Mouse (Mus musculus) hindbrain, embryonic 16.5 days (tissue): ENCODE measurements around the gene Actn4. TPM values are rescaled to one million over a fixed set of nuclear protein-coding genes. Genes with fewer than 3 reads are reported as not detected.
A peak's percentile ranks its signal among the peaks of the same experiment; 100 is the strongest.

Source experiments
- ATAC-seq: fragments of 200-750 bp; cut with Nextera tagmentation; 2 replicates; pipeline ENCODE4 v1.8.0; 2017; ENCODE audit warnings: moderate TSS enrichment, moderate library complexity
- H3K27ac ChIP-seq: fragments of 300-500 bp; sonication (generic); 2 replicates; pipeline ENCODE4 v1.5.1; 2014; ENCODE audit warnings: low read depth, mild to moderate bottlenecking, control low read depth, low read length, moderate library complexity
- H3K27me3 ChIP-seq: fragments of 300-500 bp; sonication (generic); replicated peaks from 2 replicates; pipeline ENCODE4 v1.6.1; 2014; ENCODE audit warnings: low read length; ENCODE audit not compliant: control insufficient read depth, insufficient read depth
- H3K36me3 ChIP-seq: fragments of 300-500 bp; sonication (generic); 2 replicates; pipeline ENCODE4 v1.6.1; 2014; ENCODE audit warnings: mild to moderate bottlenecking, low read length, moderate library complexity, mixed read lengths; ENCODE audit not compliant: control insufficient read depth, insufficient read depth
- H3K4me1 ChIP-seq: fragments of 300-500 bp; sonication (generic); 2 replicates; pipeline ENCODE4 v1.6.1; 2014; ENCODE audit warnings: low read depth, low read length; ENCODE audit not compliant: control insufficient read depth, insufficient read depth
- H3K4me2 ChIP-seq: fragments of 300-500 bp; sonication (generic); 2 replicates; pipeline ENCODE4 v1.6.1; 2014; ENCODE audit warnings: mild to moderate bottlenecking, low read length, control low read depth, moderate library complexity
- H3K4me3 ChIP-seq: fragments of 300-500 bp; sonication (generic); 2 replicates; pipeline ENCODE4 v1.5.1; 2014; ENCODE audit warnings: mild to moderate bottlenecking, low read length, control low read depth, moderate library complexity
- H3K9ac ChIP-seq: fragments of 300-500 bp; sonication (generic); 2 replicates; pipeline ENCODE4 v1.6.1; 2014; ENCODE audit warnings: low read depth, mild to moderate bottlenecking, control low read depth, low read length, moderate library complexity
- H3K9me3 ChIP-seq: fragments of 300-500 bp; sonication (generic); 2 replicates; pipeline ENCODE4 v1.6.1; 2014; ENCODE audit warnings: mild to moderate bottlenecking, low read length, moderate library complexity; ENCODE audit not compliant: control insufficient read depth
- WGBS: fragments of 180-500 bp; shearing (Covaris S2); extraction: QIAGEN DNeasy Blood & Tissue Kit; methylation state at CpG from one replicate; pipeline ENCODE4 v1.1.7; 2014; 5-methylcytosine and 5-hydroxymethylcytosine counted together
- polyA plus RNA-seq: library from polyadenylated mRNA; unstranded; fragments of >200 nt; fragmentation: Nextera tagmentation; extraction: Ambion mirVana; gene quantifications from 2 replicates; pipeline ENCODE4 v1.2.1, GENCODE M21; 2015

Actn4 gene
- polyA plus RNA-seq, 1 experiment from 2014 or later, result 146 TPM

DNA sequence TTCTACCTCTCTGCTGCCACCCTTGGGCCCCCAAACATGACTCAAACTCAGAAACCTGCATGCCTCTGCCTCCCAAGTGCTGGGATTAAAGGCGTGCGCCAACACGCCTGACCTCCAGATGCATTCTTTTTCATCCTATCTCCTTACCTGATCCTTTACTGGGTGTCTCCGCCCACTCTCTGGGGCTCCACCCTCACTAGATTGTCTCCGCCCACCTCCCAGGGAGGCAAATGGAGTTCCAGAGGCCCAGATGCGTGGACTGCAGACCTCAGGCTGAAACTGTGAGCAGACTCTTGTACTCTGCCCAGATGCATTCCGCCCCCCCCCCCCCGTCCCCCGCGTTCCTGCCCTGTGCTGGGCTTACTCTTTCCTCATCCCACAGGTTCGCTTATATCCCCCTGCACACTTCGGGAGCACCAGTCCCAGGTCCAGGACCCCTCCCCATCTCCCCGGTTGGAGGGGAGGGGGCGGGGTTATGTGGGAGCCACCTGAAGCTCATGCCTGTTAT lies 28.7 kb upstream of the Actn4 start:
- no peak overlapping the region for H3K27ac ChIP-seq
- no peaks in the 10 kb centered on the region for H3K27me3 ChIP-seq
- 57% methylated on average over 14 of the region's 14 CpGs for WGBS
- no peaks in the 10 kb centered on the region for H3K4me1 ChIP-seq
- no peak overlapping the region for H3K4me2 ChIP-seq
- no peaks in the 10 kb centered on the region for H3K36me3 ChIP-seq
- ATAC-seq, result no peak
- H3K4me3 ChIP-seq, result no peak overlapping the region
- H3K9ac ChIP-seq, result no peak overlapping the region
- H3K9me3 ChIP-seq, result no peaks in the 10 kb centered on the region

DNA sequence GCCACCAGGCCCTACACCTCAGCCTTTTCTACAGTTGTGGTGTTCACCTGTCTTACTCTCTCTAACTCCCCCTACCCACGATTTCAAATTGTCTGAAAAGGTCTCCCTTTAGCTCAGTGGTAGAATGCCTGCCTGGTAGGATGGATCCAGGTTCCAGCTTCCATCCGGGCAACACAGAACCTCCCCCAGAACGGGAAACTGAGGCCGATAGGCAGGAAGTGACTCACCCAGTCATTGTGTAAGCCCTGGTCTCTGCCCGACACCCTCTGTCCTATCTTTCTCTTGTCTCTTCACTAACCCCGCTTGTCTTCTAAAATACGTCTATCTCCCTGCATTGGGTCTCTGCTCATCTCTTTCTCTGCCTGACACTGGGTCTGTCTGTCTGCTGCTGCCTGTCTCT lies 23.1 kb upstream of the Actn4 start:
- 90% methylated on average over 7 of the region's 7 CpGs for WGBS
- no peaks in the 10 kb centered on the region for H3K36me3 ChIP-seq
- H3K4me1 ChIP-seq, result peaks cover 16% of the 10 kb centered on the region
- H3K4me3 ChIP-seq, result no peak overlapping the region
- no peak overlapping the region for H3K4me2 ChIP-seq
- no peaks in the 10 kb centered on the region for H3K27me3 ChIP-seq
- no peaks in the 10 kb centered on the region for H3K9me3 ChIP-seq
- no peak overlapping the region for H3K27ac ChIP-seq
- H3K9ac ChIP-seq, result no peak overlapping the region
- ATAC-seq, result no peak

DNA sequence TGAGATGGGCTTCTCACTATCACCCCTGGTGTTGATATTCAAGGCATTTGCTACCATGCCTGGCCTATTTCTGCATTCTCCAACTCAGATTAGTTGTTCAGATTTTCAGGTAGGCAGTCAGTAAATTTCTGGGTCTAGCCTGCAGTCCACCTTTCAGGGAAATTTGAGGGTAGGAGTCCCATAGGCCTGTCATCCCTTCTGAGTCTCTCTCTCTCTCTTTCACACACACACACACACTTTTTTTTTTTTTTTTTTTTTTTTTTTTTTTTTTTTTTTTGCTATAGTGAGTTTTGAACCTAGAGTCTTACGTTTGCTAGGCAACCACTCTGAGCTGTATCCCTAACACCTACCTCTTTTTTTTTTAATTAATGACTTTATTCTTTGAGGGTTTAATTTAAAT lies 22.3 kb upstream of the Actn4 start:
- no peaks in the 10 kb centered on the region for H3K36me3 ChIP-seq
- no peak overlapping the region for H3K27ac ChIP-seq
- 91% methylated on average over 1 of the region's 1 CpGs for WGBS
- H3K9ac ChIP-seq, result no peak overlapping the region
- H3K9me3 ChIP-seq, result no peaks in the 10 kb centered on the region
- ATAC-seq, result no peak
- H3K4me3 ChIP-seq, result no peak overlapping the region
- peaks cover 16% of the 10 kb centered on the region for H3K4me1 ChIP-seq
- H3K4me2 ChIP-seq, result no peak overlapping the region
- H3K27me3 ChIP-seq, result no peaks in the 10 kb centered on the region

DNA sequence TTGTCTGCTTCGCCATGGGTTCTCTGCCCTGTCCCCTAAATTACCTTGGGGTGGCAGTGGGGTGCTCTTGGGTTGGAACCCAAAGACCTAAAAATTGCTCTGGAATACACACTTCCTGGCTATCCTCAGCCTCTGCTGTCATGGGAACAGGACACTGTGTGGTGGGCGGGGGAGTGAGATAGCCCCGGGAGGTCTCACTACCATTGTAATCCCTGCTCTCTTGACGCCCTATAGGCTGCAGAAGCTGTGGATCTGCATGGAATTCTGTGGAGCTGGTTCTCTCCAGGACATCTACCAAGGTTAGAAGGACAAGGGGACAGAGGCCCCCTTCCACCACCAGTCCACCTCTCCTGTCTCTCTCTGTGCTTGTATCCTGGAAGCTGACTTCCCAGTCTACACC lies 21.7 kb upstream of the Actn4 start:
- no peaks in the 10 kb centered on the region for H3K27me3 ChIP-seq
- H3K9me3 ChIP-seq, result no peaks in the 10 kb centered on the region
- peaks cover 1% of the 10 kb centered on the region; the same call in 1 of the 2 replicates for H3K36me3 ChIP-seq
- no peak overlapping the region for H3K4me2 ChIP-seq
- H3K9ac ChIP-seq, result no peak overlapping the region
- H3K4me3 ChIP-seq, result no peak overlapping the region
- H3K27ac ChIP-seq, result no peak overlapping the region
- no peak for ATAC-seq
- H3K4me1 ChIP-seq, result peaks cover 16% of the 10 kb centered on the region
- WGBS, result 70% methylated on average over 4 of the region's 4 CpGs

DNA sequence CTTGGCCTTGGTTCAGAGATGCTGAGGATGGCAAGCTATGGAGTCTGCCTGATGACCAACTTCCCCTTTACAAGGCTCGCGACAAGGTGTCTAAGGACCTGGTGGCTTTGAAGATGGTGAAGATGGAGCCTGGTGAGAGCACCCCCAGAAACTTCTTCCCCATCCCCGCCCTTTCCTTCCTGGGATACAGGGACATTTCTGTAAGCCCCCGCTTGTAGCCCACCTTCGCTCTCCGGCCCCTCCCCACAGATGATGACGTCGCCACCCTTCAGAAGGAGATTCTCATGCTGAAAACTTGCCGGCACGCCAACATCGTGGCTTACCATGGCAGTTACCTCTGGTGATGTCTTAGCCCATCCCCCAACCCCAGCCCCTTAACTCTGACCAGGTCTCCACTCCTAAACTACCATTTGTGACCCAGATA lies 21.0 kb upstream of the Actn4 start:
- no peaks in the 10 kb centered on the region for H3K9me3 ChIP-seq
- H3K9ac ChIP-seq, result no peak overlapping the region
- ATAC-seq, result no peak
- peak overlapping the region; percentile 94; the same call in 1 of the 2 replicates for H3K4me2 ChIP-seq
- no peak overlapping the region for H3K27ac ChIP-seq
- peaks cover 8% of the 10 kb centered on the region for H3K36me3 ChIP-seq
- peaks cover 16% of the 10 kb centered on the region for H3K4me1 ChIP-seq
- 78% methylated on average over 11 of the region's 11 CpGs for WGBS
- no peaks in the 10 kb centered on the region for H3K27me3 ChIP-seq
- no peak overlapping the region for H3K4me3 ChIP-seq

DNA sequence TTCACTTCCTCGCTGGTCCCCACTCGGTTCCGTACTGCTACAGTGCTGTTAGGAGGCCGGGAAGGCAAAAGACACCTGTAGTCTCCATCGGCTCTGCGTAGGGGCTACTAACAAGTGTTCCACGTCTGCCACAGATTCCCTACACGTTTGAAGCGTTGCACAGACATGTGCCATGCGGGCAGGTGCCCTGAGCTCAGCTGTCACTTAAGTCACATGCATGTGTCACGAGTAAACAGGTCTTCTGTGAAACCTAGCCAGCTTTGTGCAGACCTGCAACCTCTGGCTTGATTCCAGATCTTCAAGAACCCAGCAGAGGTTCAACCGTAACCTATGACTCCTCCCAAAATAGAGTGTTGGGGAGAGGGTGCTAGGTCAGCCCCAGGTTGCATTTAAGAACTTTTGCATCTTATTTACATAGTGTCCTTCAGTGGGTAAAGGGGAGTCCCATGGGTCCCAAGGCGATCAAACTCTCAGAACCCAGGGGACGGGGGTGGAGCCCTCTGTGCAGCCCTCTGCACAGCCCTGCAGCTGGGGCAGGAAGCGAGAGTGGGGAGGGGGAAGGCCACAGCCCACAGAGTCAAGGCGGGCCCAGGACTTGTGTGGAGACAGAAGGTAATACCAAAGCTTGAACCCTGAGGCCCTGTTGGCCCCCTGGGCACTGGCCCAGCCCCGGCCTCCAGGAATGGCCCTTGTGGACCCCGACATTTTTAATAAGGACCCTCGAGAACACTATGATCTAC lies 20.3 kb upstream of the Actn4 start:
- no peaks in the 10 kb centered on the region for H3K27me3 ChIP-seq
- peak overlapping the region; percentile 84 for H3K4me3 ChIP-seq
- H3K4me1 ChIP-seq, result peaks cover 16% of the 10 kb centered on the region
- peak overlapping the region; percentile 65; the same call in 1 of the 2 replicates for H3K27ac ChIP-seq
- H3K36me3 ChIP-seq, result peaks cover 15% of the 10 kb centered on the region
- H3K9ac ChIP-seq, result peak overlapping the region; percentile 69
- WGBS, result 13% methylated on average over 19 of the region's 19 CpGs
- ATAC-seq, result peak; percentile 62
- H3K4me2 ChIP-seq, result peak overlapping the region; percentile 94
- H3K9me3 ChIP-seq, result no peaks in the 10 kb centered on the region

DNA sequence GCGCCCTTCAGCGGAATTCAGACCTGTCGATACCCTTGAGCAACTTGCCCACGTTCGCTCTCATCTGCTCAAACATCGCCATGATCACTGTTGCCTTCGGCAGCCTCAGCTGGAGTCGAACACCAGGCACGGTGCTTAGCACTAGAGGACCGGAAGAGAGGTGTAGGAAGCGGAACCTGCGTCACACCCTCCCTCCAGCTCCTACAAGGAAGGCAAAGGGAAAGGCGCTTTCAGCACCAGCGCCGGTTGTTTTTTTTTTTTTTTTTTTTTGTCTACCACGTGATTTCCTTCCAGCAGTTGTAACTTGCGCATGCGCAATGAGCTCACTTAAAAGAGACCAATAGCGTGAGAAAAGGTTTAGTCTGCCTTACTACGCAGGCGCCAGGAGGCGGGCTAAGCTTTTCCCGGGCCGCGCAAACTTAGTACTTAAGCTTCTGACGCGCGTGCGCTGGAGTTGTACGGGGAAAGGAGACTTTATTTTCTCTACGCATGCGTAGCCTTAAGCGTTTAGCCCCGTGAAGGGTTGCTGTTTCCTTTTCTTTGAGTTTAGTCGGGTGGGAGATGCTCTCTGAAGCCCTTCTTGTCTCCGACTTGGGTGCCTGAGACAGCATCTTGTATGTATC lies 19.6 kb upstream of the Actn4 start, which contains the start of the genes Eif3k and Map4k1:
Eif3k (minus strand) TSS at position 214 of the 623 bp plus-strand sequence.
Map4k1 (plus strand) TSS at position 400 of the 623 bp plus-strand sequence.
- H3K4me3 ChIP-seq, result peak within 1 kb of the TSS; percentile 84
- peak within 1 kb of the TSS; percentile 94 for H3K4me2 ChIP-seq
- peak; percentile 97 for ATAC-seq
- peak within 1 kb of the TSS; percentile 88 for H3K9ac ChIP-seq
- under 1% methylated on average over 36 of the region's 36 CpGs for WGBS
- H3K27ac ChIP-seq, result peak within 1 kb of the TSS; percentile 65
- H3K9me3 ChIP-seq, result no peaks in the 10 kb centered on the region
- H3K36me3 ChIP-seq, result peaks cover 21% of the 10 kb centered on the region
- H3K4me1 ChIP-seq, result peaks cover 16% of the 10 kb centered on the region
- no peaks in the 10 kb centered on the region for H3K27me3 ChIP-seq

DNA sequence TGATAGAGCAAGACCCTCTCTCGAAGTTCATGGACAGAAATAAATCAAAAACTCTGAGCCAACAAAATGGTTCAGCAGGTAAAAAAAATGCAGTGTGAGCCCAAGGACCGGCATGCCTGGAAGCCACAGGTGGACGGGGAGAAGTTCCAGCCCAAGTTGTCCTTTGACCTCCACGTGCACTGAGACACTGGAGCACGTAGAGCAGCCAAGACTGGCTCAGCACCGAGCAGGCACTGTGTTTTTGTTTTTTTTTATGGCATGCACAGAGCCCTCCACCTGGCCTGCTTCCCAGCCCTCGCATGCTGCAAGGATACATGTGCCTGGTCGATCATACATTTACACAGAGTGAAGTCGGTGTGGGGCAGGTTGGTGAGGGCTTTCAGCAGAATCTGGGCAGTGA lies 15.4 kb upstream of the Actn4 start:
- Histone ChIP-seq H3K4me3 (no peak overlapping the region), H3K4me1 (peaks cover 12% of the 10 kb centered on the region), H3K4me2 (no peak overlapping the region), H3K9ac (no peak overlapping the region), H3K9me3 (no peaks in the 10 kb centered on the region), H3K27ac (no peak overlapping the region), H3K36me3 (peaks cover 40% of the 10 kb centered on the region), H3K27me3 (no peaks in the 10 kb centered on the region)
- 94% methylated on average over 9 of the region's 9 CpGs for WGBS
- ATAC-seq, result no peak

DNA sequence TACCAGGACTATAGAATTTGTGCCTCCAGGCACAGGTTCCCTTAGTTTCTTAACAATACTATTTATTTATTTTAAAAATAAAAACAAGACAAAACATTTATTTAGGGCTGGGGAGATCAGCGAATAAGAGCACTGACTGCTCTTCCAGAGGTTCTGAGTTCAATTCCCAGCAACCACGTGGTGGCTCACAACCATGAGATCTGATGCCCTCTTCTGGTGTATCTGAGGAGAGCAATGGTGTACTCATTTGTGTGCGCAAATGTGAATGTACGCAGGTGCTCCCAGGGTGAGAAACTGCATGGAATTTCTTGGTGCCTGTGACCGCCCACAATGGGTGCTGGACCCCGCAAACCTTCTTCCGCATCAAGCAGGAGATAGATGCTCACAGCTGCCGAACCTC lies 10.9 kb upstream of the Actn4 start:
- no peaks in the 10 kb centered on the region for H3K4me1 ChIP-seq
- no peak overlapping the region for H3K27ac ChIP-seq
- WGBS, result 82% methylated on average over 8 of the region's 8 CpGs
- H3K27me3 ChIP-seq, result no peaks in the 10 kb centered on the region
- H3K9ac ChIP-seq, result no peak overlapping the region
- no peak for ATAC-seq
- no peak overlapping the region for H3K4me2 ChIP-seq
- H3K36me3 ChIP-seq, result peaks cover 34% of the 10 kb centered on the region
- H3K9me3 ChIP-seq, result no peaks in the 10 kb centered on the region
- H3K4me3 ChIP-seq, result no peak overlapping the region
